Mouse (Mus musculus) macrophage (primary cell): ENCODE results near the gene Ndufb4. TPM values are rescaled to one million over a fixed set of nuclear protein-coding genes. Genes with fewer than 3 reads are reported as not detected.

Experiments used
- H3K27ac ChIP-seq: fragments of 350-480 bp; formaldehyde crosslinking; 2 replicates; pipeline ENCODE4 v1.9.0; 2021
- H3K36me3 ChIP-seq: fragments of 350-480 bp; formaldehyde crosslinking; 2 replicates; pipeline ENCODE4 v1.9.0; 2021; ENCODE audit errors: inconsistent target
- H3K4me3 ChIP-seq: fragments of 350-480 bp; formaldehyde crosslinking; 2 replicates; pipeline ENCODE4 v1.9.0; 2021; ENCODE audit errors: inconsistent target
- H3K79me2 ChIP-seq: fragments of 350-480 bp; formaldehyde crosslinking; 2 replicates; pipeline ENCODE4 v1.9.0; 2021; ENCODE audit errors: inconsistent target
- WGBS: methylation state at CpG from one replicate; pipeline ENCODE4 v1.1.7; 2026; ENCODE audit warnings: inconsistent platforms; ENCODE audit not compliant: missing documents; 5-methylcytosine and 5-hydroxymethylcytosine counted together
- polyA plus RNA-seq: library from polyadenylated mRNA; stranded (reverse); fragments of 250-400 nt; gene quantifications from 3 replicates; pipeline ENCODE4 v1.2.4, GENCODE M21; 2018; ENCODE audit warnings: inconsistent platforms

The Ndufb4 gene
- polyA plus RNA-seq, 1 experiment from 2014 or later = 19.4 TPM

GRCm38 (mm10) chr16:37635095-37635494 lies 19.2 kb downstream of the Ndufb4 start:
- Histone ChIP-seq H3K36me3 (no peaks in the 10 kb centered on the region), H3K27ac (no peak overlapping the region), H3K4me3 (no peak overlapping the region), H3K79me2 (no peaks in the 10 kb centered on the region)
- WGBS = 100% methylated on average over 1 of the region's 1 CpGs

- no peaks in the 10 kb centered on the region for H3K36me3 ChIP-seq
- H3K4me3 ChIP-seq = no peak overlapping the region
- no peaks in the 10 kb centered on the region for H3K79me2 ChIP-seq
- 79% methylated on average over 9 of the region's 9 CpGs for WGBS
- H3K27ac ChIP-seq = no peak overlapping the region
These were observed 19.7 kb downstream of the Ndufb4 start for GRCm38 (mm10) chr16:37634578-37634977.

- Histone ChIP-seq H3K36me3 (no peaks in the 10 kb centered on the region), H3K79me2 (no peaks in the 10 kb centered on the region), H3K27ac (no peak overlapping the region), H3K4me3 (no peak overlapping the region)
- WGBS = 99% methylated on average over 7 of the region's 7 CpGs
These were observed 25.2 kb downstream of the Ndufb4 start for GRCm38 (mm10) chr16:37629011-37629410.

GRCm38 (mm10) chr16:37628336-37628735 lies 25.9 kb downstream of the Ndufb4 start:
- H3K36me3 ChIP-seq = no peaks in the 10 kb centered on the region
- no peak overlapping the region for H3K4me3 ChIP-seq
- 96% methylated on average over 9 of the region's 9 CpGs for whole genome bisulfite sequencing
- no peaks in the 10 kb centered on the region for H3K79me2 ChIP-seq
- H3K27ac ChIP-seq = no peak overlapping the region

GRCm38 (mm10) chr16:37626388-37626949 lies 27.8 kb downstream of the Ndufb4 start:
- no peak overlapping the region for H3K4me3 ChIP-seq
- H3K79me2 ChIP-seq = no peaks in the 10 kb centered on the region
- H3K36me3 ChIP-seq = no peaks in the 10 kb centered on the region
- no peak overlapping the region for H3K27ac ChIP-seq
- 94% methylated on average over 4 of the region's 4 CpGs for WGBS

- H3K36me3 ChIP-seq = no peaks in the 10 kb centered on the region
- H3K79me2 ChIP-seq = no peaks in the 10 kb centered on the region
- WGBS = 92% methylated on average over 5 of the region's 5 CpGs
- H3K27ac ChIP-seq = no peak overlapping the region
- H3K4me3 ChIP-seq = no peak overlapping the region
These were observed 31.3 kb downstream of the Ndufb4 start for GRCm38 (mm10) chr16:37622919-37623318.

- Histone ChIP-seq H3K27ac (no peak overlapping the region), H3K79me2 (no peaks in the 10 kb centered on the region), H3K4me3 (no peak overlapping the region), H3K36me3 (no peaks in the 10 kb centered on the region)
- 90% methylated on average over 3 of the region's 3 CpGs for WGBS
These were observed 31.9 kb downstream of the Ndufb4 start for GRCm38 (mm10) chr16:37622403-37622802.

GRCm38 (mm10) chr16:37617695-37618094 lies 36.6 kb downstream of the Ndufb4 start:
- Histone ChIP-seq H3K79me2 (no peaks in the 10 kb centered on the region), H3K27ac (no peak overlapping the region), H3K4me3 (no peak overlapping the region), H3K36me3 (no peaks in the 10 kb centered on the region)
- WGBS = 71% methylated on average over 3 of the region's 3 CpGs

GRCm38 (mm10) chr16:37616104-37616503 lies 38.1 kb downstream of the Ndufb4 start:
- H3K27ac ChIP-seq = no peak overlapping the region
- H3K79me2 ChIP-seq = no peaks in the 10 kb centered on the region
- H3K4me3 ChIP-seq = no peak overlapping the region
- WGBS = 35% methylated on average over 8 of the region's 8 CpGs
- H3K36me3 ChIP-seq = no peaks in the 10 kb centered on the region

GRCm38 (mm10) chr16:37615429-37615828 lies 38.8 kb downstream of the Ndufb4 start:
- H3K4me3 ChIP-seq = no peak overlapping the region
- no peaks in the 10 kb centered on the region for H3K36me3 ChIP-seq
- H3K27ac ChIP-seq = no peak overlapping the region
- H3K79me2 ChIP-seq = no peaks in the 10 kb centered on the region
- WGBS = 92% methylated on average over 8 of the region's 8 CpGs

GRCm38 (mm10) chr16:37614540-37614939 lies 39.7 kb downstream of the Ndufb4 start:
- no peaks in the 10 kb centered on the region for H3K79me2 ChIP-seq
- 79% methylated on average over 2 of the region's 9 CpGs for WGBS
- H3K27ac ChIP-seq = no peak overlapping the region
- no peaks in the 10 kb centered on the region for H3K36me3 ChIP-seq
- H3K4me3 ChIP-seq = no peak overlapping the region

GRCm38 (mm10) chr16:37612013-37612412 lies 42.2 kb downstream of the Ndufb4 start:
- WGBS = 86% methylated on average over 5 of the region's 5 CpGs
- no peak overlapping the region for H3K4me3 ChIP-seq
- no peaks in the 10 kb centered on the region for H3K36me3 ChIP-seq
- no peaks in the 10 kb centered on the region for H3K79me2 ChIP-seq
- H3K27ac ChIP-seq = no peak overlapping the region

- Histone ChIP-seq H3K36me3 (no peaks in the 10 kb centered on the region), H3K27ac (no peak overlapping the region), H3K4me3 (no peak overlapping the region), H3K79me2 (no peaks in the 10 kb centered on the region)
- WGBS = 89% methylated on average over 7 of the region's 7 CpGs
These were observed 43.2 kb downstream of the Ndufb4 start for GRCm38 (mm10) chr16:37611072-37611471.

GRCm38 (mm10) chr16:37610333-37610732 lies 43.9 kb downstream of the Ndufb4 start:
- H3K79me2 ChIP-seq = no peaks in the 10 kb centered on the region
- no peaks in the 10 kb centered on the region for H3K36me3 ChIP-seq
- no peak overlapping the region for H3K4me3 ChIP-seq
- H3K27ac ChIP-seq = no peak overlapping the region
- 89% methylated on average over 8 of the region's 8 CpGs for WGBS

GRCm38 (mm10) chr16:37604243-37604642 lies 50.0 kb downstream of the Ndufb4 start:
- H3K36me3 ChIP-seq = no peaks in the 10 kb centered on the region
- H3K79me2 ChIP-seq = no peaks in the 10 kb centered on the region
- WGBS = 90% methylated on average over 6 of the region's 6 CpGs
- no peak overlapping the region for H3K4me3 ChIP-seq
- no peak overlapping the region for H3K27ac ChIP-seq

GRCm38 (mm10) chr16:37603431-37603830 lies 50.8 kb downstream of the Ndufb4 start:
- Histone ChIP-seq H3K36me3 (no peaks in the 10 kb centered on the region), H3K4me3 (no peak overlapping the region), H3K79me2 (no peaks in the 10 kb centered on the region), H3K27ac (no peak overlapping the region)
- WGBS = 92% methylated on average over 1 of the region's 1 CpGs
